Mouse (Mus musculus) myocyte (in vitro differentiated cells): ENCODE results near the gene Arid4a. TPM values are rescaled to one million over a fixed set of nuclear protein-coding genes. Genes with fewer than 3 reads are reported as not detected.

Experiments used
- H3K27me3 ChIP-seq: one replicate; pipeline ENCODE4 v1.6.1; 2011; ENCODE audit not compliant: control insufficient read depth, insufficient read depth, insufficient read length
- H3K36me3 ChIP-seq: one replicate; pipeline ENCODE4 v1.6.1; 2011; ENCODE audit not compliant: control insufficient read depth, insufficient read depth
- H3K4me2 ChIP-seq: one replicate; pipeline ENCODE4 v1.6.1; 2011; ENCODE audit warnings: low read depth, control low read depth
- H3K4me3 ChIP-seq: one replicate; pipeline ENCODE4 v1.5.1; 2011; ENCODE audit warnings: mild to moderate bottlenecking, control low read depth, moderate library complexity
- H3K79me2 ChIP-seq: one replicate; pipeline ENCODE4 v1.6.1; 2011; ENCODE audit not compliant: control insufficient read depth, insufficient read depth
- H3ac ChIP-seq: one replicate; pipeline ENCODE4 v1.6.1; 2011; ENCODE audit not compliant: control insufficient read depth, insufficient read length
- CEBPB ChIP-seq: IDR thresholded peaks from 2 replicates; pipeline ENCODE4 v1.6.1; 2011; ENCODE audit warnings: mild to moderate bottlenecking, moderate library complexity; ENCODE audit not compliant: poor library complexity, insufficient read depth, severe bottlenecking
- E2F4 ChIP-seq: IDR thresholded peaks from one replicate; pipeline ENCODE4 v1.6.1; 2011; ENCODE audit warnings: mild to moderate bottlenecking, control low read depth, moderate library complexity; ENCODE audit not compliant: insufficient read depth
- MAX ChIP-seq: IDR thresholded peaks from one replicate; pipeline ENCODE4 v1.6.1; 2011; ENCODE audit warnings: low read depth, mild to moderate bottlenecking, control low read depth
- MYOD1 ChIP-seq, 3 experiments: IDR thresholded peaks; one replicate each; pipeline ENCODE4 v1.6.1; 2011; ENCODE audit warnings: control low read depth in 2 of 3, low read depth in 2 of 3, mild to moderate bottlenecking in 2 of 3, moderate library complexity in 1 of 3; ENCODE audit not compliant: insufficient read length in 2 of 3, control insufficient read depth in 1 of 3
- MYOG ChIP-seq, 3 experiments: IDR thresholded peaks; one replicate each; pipeline ENCODE4 v1.6.1; 2011; ENCODE audit warnings: control low read depth in 2 of 3, low read depth in 2 of 3, mild to moderate bottlenecking in 2 of 3; ENCODE audit not compliant: insufficient read length in 2 of 3, control insufficient read depth in 1 of 3, insufficient read depth in 1 of 3
- POLR2A ChIP-seq: IDR thresholded peaks from one replicate; pipeline ENCODE4 v1.6.1; 2011; ENCODE audit warnings: low read depth, mild to moderate bottlenecking, control low read depth, moderate library complexity; ENCODE audit not compliant: insufficient read length
- POLR2AphosphoS2 ChIP-seq: IDR thresholded peaks from one replicate; pipeline ENCODE4 v1.6.1; 2011; ENCODE audit warnings: low read depth, control low read depth; ENCODE audit not compliant: insufficient read length
- REST ChIP-seq: IDR thresholded peaks from one replicate; pipeline ENCODE4 v1.6.1; 2011; ENCODE audit warnings: mild to moderate bottlenecking, control low read depth, moderate library complexity; ENCODE audit not compliant: insufficient read depth, insufficient read length
- SRF ChIP-seq: IDR thresholded peaks from one replicate; pipeline ENCODE4 v1.6.1; 2011; ENCODE audit warnings: low read depth; ENCODE audit not compliant: control insufficient read depth, insufficient read length
- TCF12 ChIP-seq: IDR thresholded peaks from one replicate; pipeline ENCODE4 v1.6.1; 2011; ENCODE audit warnings: mild to moderate bottlenecking, control low read depth; ENCODE audit not compliant: poor library complexity, insufficient read depth, severe bottlenecking
- TCF3 ChIP-seq: IDR thresholded peaks from one replicate; pipeline ENCODE4 v1.6.1; 2011; ENCODE audit warnings: low read depth, control low read depth; ENCODE audit not compliant: insufficient read length
- USF1 ChIP-seq: IDR thresholded peaks from one replicate; pipeline ENCODE4 v1.6.1; 2011; ENCODE audit warnings: low read depth, mild to moderate bottlenecking, control low read depth, moderate library complexity
- polyA plus RNA-seq: library from polyadenylated mRNA; unstranded; fragments of >200 nt; fragmentation: generic; extraction: Trizol; gene quantifications from one replicate; pipeline ENCODE4 v1.2.1, GENCODE M21; 2012; ENCODE audit warnings: missing spikeins

Arid4a gene
- polyA plus RNA-seq, 1 experiment: 1.7 TPM

DNA sequence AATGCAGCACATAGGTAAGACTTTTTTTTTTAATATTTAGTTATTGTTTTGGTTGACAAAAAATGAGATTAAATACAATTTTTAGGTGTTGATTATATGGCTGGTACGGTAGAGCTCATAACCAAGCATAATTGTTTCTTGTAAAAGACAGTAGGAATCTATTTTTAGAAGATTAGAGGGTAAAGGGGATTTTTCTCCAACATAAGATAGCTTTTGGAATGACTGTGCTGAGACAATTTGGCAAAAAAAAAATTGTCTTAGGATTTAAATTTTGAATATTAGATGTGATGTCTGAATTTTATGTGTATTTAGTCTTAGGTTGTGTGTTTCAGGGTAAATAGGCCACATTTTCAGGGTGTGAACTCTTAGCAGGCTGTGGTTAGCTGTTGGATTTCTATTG, 32.8 kb downstream of the Arid4a start:
- Histone ChIP-seq H3ac (no peak overlapping the region), H3K79me2 (no peaks in the 10 kb centered on the region), H3K4me3 (no peak overlapping the region), H3K27me3 (no peaks in the 10 kb centered on the region), H3K36me3 (peaks cover 20% of the 10 kb centered on the region), H3K4me2 (peak overlapping the region; percentile 35)
- TF ChIP-seq CEBPB (no peak), REST (no peak), E2F4 (no peak), TCF12 (no peak), POLR2A (no peak), TCF3 (no peak), POLR2AphosphoS2 (no peak), SRF (no peak), MYOD1 (IDR thresholded peaks at IDR 0.05; ENCODE audit: control insufficient read depth in 1 of 3, insufficient read length in 2 of 3, low read depth in 2 of 3) (no peak), USF1 (no peak), MYOG (IDR thresholded peaks at IDR 0.05; ENCODE audit: control insufficient read depth in 1 of 3, insufficient read depth in 1 of 3, insufficient read length in 2 of 3, low read depth in 2 of 3) (no peak), MAX (no peak)

DNA sequence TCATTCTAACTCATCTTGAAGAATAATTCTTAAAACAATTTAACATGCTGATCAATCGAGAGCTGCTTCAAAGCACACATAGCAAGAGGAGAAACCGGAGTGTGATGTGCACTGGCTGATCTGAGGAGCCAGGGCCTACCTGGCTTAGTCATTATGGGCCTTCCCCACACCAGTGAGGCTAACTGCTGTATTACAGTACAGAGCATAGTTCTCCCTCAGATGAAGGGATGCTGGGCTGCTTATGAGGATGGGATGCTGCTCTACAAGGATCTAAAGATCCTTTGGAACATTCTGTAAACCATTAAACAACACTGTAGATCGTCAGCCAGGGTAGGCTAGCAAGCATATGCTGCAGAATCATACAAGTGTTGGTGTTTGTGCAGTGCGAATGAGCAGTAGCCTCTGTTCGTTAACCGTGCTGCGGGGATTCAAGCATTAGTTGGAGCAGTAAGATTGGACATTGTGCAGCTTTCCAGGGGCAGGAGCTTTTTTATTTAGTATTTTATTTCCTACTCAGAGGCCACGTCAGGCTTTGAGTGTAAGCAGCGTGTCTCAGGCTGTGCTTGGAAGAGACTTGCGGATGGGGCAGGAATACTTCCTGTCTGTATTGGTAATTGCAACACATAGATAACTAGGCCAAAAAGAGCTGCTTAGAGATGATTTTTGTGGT, 33.9 kb downstream of the Arid4a start:
- Histone ChIP-seq H3K4me3 (no peak overlapping the region), H3ac (no peak overlapping the region), H3K4me2 (no peak overlapping the region), H3K36me3 (peaks cover 19% of the 10 kb centered on the region), H3K27me3 (no peaks in the 10 kb centered on the region), H3K79me2 (no peaks in the 10 kb centered on the region)
- TF ChIP-seq E2F4 (no peak), SRF (no peak), TCF12 (no peak), MYOD1 (IDR thresholded peaks at IDR 0.05; ENCODE audit: control insufficient read depth in 1 of 3, insufficient read length in 2 of 3, low read depth in 2 of 3) (no peak), POLR2AphosphoS2 (no peak), TCF3 (no peak), CEBPB (no peak), MAX (no peak), POLR2A (no peak), MYOG (IDR thresholded peaks at IDR 0.05; ENCODE audit: control insufficient read depth in 1 of 3, insufficient read depth in 1 of 3, insufficient read length in 2 of 3, low read depth in 2 of 3) (no peak), USF1 (no peak), REST (no peak)

DNA sequence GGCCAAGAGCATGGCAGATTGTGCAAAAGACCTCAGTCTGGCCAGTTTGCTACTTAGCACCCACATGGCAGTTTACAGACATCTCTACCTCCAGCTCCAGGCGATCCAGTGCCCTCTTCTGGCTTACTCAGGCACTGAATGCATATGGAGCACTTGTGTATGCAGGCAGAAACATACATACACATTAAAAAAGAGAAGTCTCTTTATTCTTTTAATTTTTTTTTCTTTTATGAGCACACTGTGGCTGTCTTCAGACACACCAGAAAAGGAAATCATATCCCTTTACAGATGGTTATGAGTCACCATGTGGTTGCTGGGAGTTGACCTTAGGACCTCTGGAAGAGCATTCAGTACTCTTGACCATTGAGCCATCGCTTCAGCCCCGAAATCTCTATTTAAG, 35.3 kb downstream of the Arid4a start:
- Histone ChIP-seq H3K36me3 (peaks cover 12% of the 10 kb centered on the region), H3K4me3 (no peak overlapping the region), H3K27me3 (no peaks in the 10 kb centered on the region), H3K79me2 (no peaks in the 10 kb centered on the region), H3ac (no peak overlapping the region), H3K4me2 (no peak overlapping the region)
- TF ChIP-seq MAX (no peak), MYOD1 (IDR thresholded peaks at IDR 0.05; ENCODE audit: control insufficient read depth in 1 of 3, insufficient read length in 2 of 3, low read depth in 2 of 3) (no peak), POLR2A (no peak), CEBPB (no peak), MYOG (IDR thresholded peaks at IDR 0.05; ENCODE audit: control insufficient read depth in 1 of 3, insufficient read depth in 1 of 3, insufficient read length in 2 of 3, low read depth in 2 of 3) (no peak), TCF3 (no peak), POLR2AphosphoS2 (no peak), E2F4 (no peak), REST (no peak), SRF (no peak), TCF12 (no peak), USF1 (no peak)

DNA sequence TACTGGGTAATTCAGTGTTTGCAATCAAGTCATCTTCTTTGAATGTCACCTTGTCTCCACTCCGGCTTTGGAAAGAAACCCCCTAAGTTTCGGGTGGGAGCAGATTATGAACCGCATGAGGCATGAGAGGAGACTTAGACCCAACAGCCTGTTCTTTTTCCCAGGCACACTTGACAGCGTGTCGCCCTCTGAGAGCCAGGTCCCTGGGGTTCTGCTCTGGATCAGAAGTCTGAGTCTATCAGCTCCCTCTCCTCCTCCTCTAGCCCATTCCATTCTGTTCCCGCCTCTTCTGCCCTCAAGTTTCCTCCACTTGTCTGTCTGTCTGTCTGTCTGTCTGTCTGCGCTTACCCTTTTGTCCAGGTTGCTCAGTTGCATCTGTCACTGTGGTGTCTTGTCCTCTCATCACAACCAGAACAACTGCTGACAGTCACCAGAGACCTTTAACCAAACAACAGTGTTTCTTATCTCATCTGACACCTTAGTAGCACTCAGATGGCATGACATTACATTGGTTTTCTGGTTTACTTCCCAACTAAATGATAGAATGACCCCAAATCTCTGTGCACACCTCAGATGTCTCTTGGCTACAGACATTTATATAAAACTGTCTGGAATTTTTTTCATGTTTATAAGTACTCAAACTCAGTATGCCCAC, 36.7 kb downstream of the Arid4a start:
- no peak overlapping the region for H3ac ChIP-seq
- TF ChIP-seq MYOD1 (IDR thresholded peaks at IDR 0.05; ENCODE audit: control insufficient read depth in 1 of 3, insufficient read length in 2 of 3, low read depth in 2 of 3): no peak
- TF ChIP-seq E2F4: no peak
- no peak for TF ChIP-seq SRF
- TF ChIP-seq CEBPB: no peak
- TF ChIP-seq MAX: no peak
- TF ChIP-seq POLR2AphosphoS2: no peak
- no peak for TF ChIP-seq USF1
- TF ChIP-seq REST: no peak
- no peak for TF ChIP-seq POLR2A
- TF ChIP-seq MYOG (IDR thresholded peaks at IDR 0.05; ENCODE audit: control insufficient read depth in 1 of 3, insufficient read depth in 1 of 3, insufficient read length in 2 of 3, low read depth in 2 of 3): no peak
- no peak for TF ChIP-seq TCF12
- TF ChIP-seq TCF3: no peak
- no peaks in the 10 kb centered on the region for H3K79me2 ChIP-seq
- H3K27me3 ChIP-seq: no peaks in the 10 kb centered on the region
- no peak overlapping the region for H3K4me3 ChIP-seq
- no peak overlapping the region for H3K4me2 ChIP-seq
- H3K36me3 ChIP-seq: peaks cover 2% of the 10 kb centered on the region
